Mouse (Mus musculus): ENCODE measurements around the gene Ddx39b. TPM values are rescaled to one million over a fixed set of nuclear protein-coding genes. Genes with fewer than 3 reads are reported as not detected.

Gene Ddx39b
- total RNA-seq (2012; rRNA removed) (206 and 270 TPM in 2 replicates), polyA plus RNA-seq (2012; ENCODE audit: insufficient read depth in 1 of 2, insufficient read length in 2 of 2, low read depth in 1 of 2, low replicate concordance in 2 of 2, missing spikeins in 1 of 2) (100 to 1,000 TPM; 581 to 787 TPM)

- Histone ChIP-seq H3K79me2 (ENCODE audit: control insufficient read depth, insufficient read depth, low read length, poor library complexity) (peaks cover 49% of the 10 kb centered on the region), H3K36me3 (ENCODE audit: control insufficient read depth in 1 of 2, insufficient read depth in 2 of 2, low read length in 2 of 2) (peaks cover 17 to 31% of the 10 kb centered on the region in 2 experiments), H3K4me3 (ENCODE audit: control insufficient read depth in 1 of 2, insufficient read depth in 1 of 2, low read depth in 2 of 2, low read length in 2 of 2) (peak within 1 kb of the TSS; percentile 79 to 95), H3K4me1 (ENCODE audit: control insufficient read depth in 1 of 2, insufficient read depth in 2 of 2, low read length in 2 of 2) (peaks cover 5 to 28% of the 10 kb centered on the region in 2 experiments; a peak in 3 of 4 replicates), H3K9ac (ENCODE audit: control insufficient read depth, low read depth, low read length, poor library complexity, severe bottlenecking) (peak within 1 kb of the TSS; percentile 96), H3K27me3 (ENCODE audit: control insufficient read depth in 1 of 2, insufficient read depth in 2 of 2, low read length in 2 of 2) (no peaks in the 10 kb centered on the region), H3K9me3 (replicated peaks; ENCODE audit: insufficient read depth, low read length) (no peaks in the 10 kb centered on the region), H3K27ac (ENCODE audit: control insufficient read depth, low read depth, low read length) (peak within 1 kb of the TSS; percentile 98)
- DNase-seq (ENCODE audit: low read depth, low spot score) = peak; percentile 97
- TF ChIP-seq TCF12 (IDR thresholded peaks at IDR 0.05; ENCODE audit: low read depth, low read length) (peak; percentile 63), TBP (IDR thresholded peaks at IDR 0.05; ENCODE audit: low read depth, low read length) (peak; percentile 77; the same call in 1 of the 2 replicates), JUND (IDR thresholded peaks at IDR 0.05; ENCODE audit: low read depth, low read length) (no peak), CTCF (IDR thresholded peaks at IDR 0.05 in 2 of 3, conservative IDR thresholded peaks at IDR 0.05 in 1 of 3; ENCODE audit: control insufficient read depth in 1 of 3, insufficient read depth in 1 of 3, low read depth in 2 of 3, low read length in 3 of 3, poor library complexity in 1 of 3, severe bottlenecking in 1 of 3) (no peak), POLR2AphosphoS5 (IDR thresholded peaks at IDR 0.05; ENCODE audit: borderline replicate concordance, low read depth, low read length) (no peak), GABPA (IDR thresholded peaks at IDR 0.05; ENCODE audit: low read depth, low read length) (no peak), ZNF384 (IDR thresholded peaks at IDR 0.05; ENCODE audit: low read depth, low read length) (no peak), SIN3A (IDR thresholded peaks at IDR 0.05; ENCODE audit: low read length) (peak; percentile 95), MYC (IDR thresholded peaks at IDR 0.05; ENCODE audit: low read depth, low read length) (peak; percentile 96), SMC3 (IDR thresholded peaks at IDR 0.05; ENCODE audit: low read depth, low read length) (no peak), MAX (IDR thresholded peaks at IDR 0.05; ENCODE audit: low read length) (peak; percentile 99), KAT2A (conservative IDR thresholded peaks at IDR 0.05; ENCODE audit: low read depth, low read length) (peak; percentile 77), MAZ (IDR thresholded peaks at IDR 0.05; ENCODE audit: low read depth, low read length) (0 out of 2 replicates have a peak, but pooled peaks have one; percentile 6), POLR2AphosphoS2 (IDR thresholded peaks at IDR 0.05; ENCODE audit: low read length) (0 out of 2 replicates have a peak, but pooled peaks have one; percentile 51), ZKSCAN1 (IDR thresholded peaks at IDR 0.05; ENCODE audit: low read depth, low read length) (no peak), CHD2 (IDR thresholded peaks at IDR 0.05; ENCODE audit: low read length) (no peak), GATA1 (IDR thresholded peaks at IDR 0.05; ENCODE audit: low read depth, low read length) (no peak), MAFK (IDR thresholded peaks at IDR 0.05; ENCODE audit: borderline replicate concordance, low read depth, low read length) (no peak), RCOR1 (IDR thresholded peaks at IDR 0.05; ENCODE audit: low read depth, low read length) (no peak), UBTF (IDR thresholded peaks at IDR 0.05; ENCODE audit: borderline replicate concordance, insufficient read depth, low read depth, low read length) (no peak), USF1 (IDR thresholded peaks at IDR 0.05; ENCODE audit: low read depth, low read length) (peak; percentile 98), ETS1 (IDR thresholded peaks at IDR 0.05; ENCODE audit: low read depth, low read length) (no peak), MEF2A (IDR thresholded peaks at IDR 0.05; ENCODE audit: extremely low read depth, insufficient replicate concordance, low read depth, low read length, poor library complexity, severe bottlenecking) (no peak), MYB (IDR thresholded peaks at IDR 0.05; ENCODE audit: low read depth, low read length) (no peak), ELF1 (IDR thresholded peaks at IDR 0.05; ENCODE audit: low read depth, low read length) (peak; percentile 95), RAD21 (IDR thresholded peaks at IDR 0.05; ENCODE audit: low read depth, low read length) (no peak), TAL1 (IDR thresholded peaks at IDR 0.05; ENCODE audit: low read length) (no peak), BHLHE40 (IDR thresholded peaks at IDR 0.05; ENCODE audit: borderline replicate concordance, low read depth, low read length) (no peak), CHD1 (IDR thresholded peaks at IDR 0.05; ENCODE audit: low read depth, low read length) (no peak), MXI1 (IDR thresholded peaks at IDR 0.05; ENCODE audit: low read depth, low read length) (peak; percentile 94), NELFE (IDR thresholded peaks at IDR 0.05; ENCODE audit: low read depth, low read length) (peak; percentile 86), USF2 (IDR thresholded peaks at IDR 0.05; ENCODE audit: borderline replicate concordance in 1 of 2, insufficient read depth in 1 of 2, low read depth in 1 of 2, low read length in 2 of 2) (peak; percentile 40 to 84; a peak in 2 of 4 replicates), ZC3H11A (IDR thresholded peaks at IDR 0.05; ENCODE audit: low read depth, low read length) (no peak), EP300 (IDR thresholded peaks at IDR 0.05; ENCODE audit: low read depth in 1 of 2, low read length in 2 of 2) (no peak), HCFC1 (IDR thresholded peaks at IDR 0.05; ENCODE audit: low read depth, low read length) (peak; percentile 87), POLR2A (IDR thresholded peaks at IDR 0.05; ENCODE audit: control insufficient read depth in 1 of 2, insufficient read depth in 1 of 2, low read depth in 1 of 2, low read length in 2 of 2, poor library complexity in 1 of 2) (peak; percentile 31 to 85; a peak in 3 of 4 replicates)
These were observed at the start of gene Ddx39b for GRCm38 (mm10) chr17:35241305-35242014. TSS of gene Ddx39b (plus strand) at chr17:35241746.
